Mouse (Mus musculus): ENCODE results near the gene Ptgis.

GRCm38 (mm10) chr2:167233771-167234170, 6.6 kb downstream of the Ptgis start:
- TF ChIP-seq CTCF (IDR thresholded peaks at IDR 0.05; ENCODE audit: control insufficient read depth, insufficient read depth, insufficient read length) (no peak), MAX (IDR thresholded peaks at IDR 0.05) (no peak), USF1 (IDR thresholded peaks at IDR 0.05; ENCODE audit: low read depth) (no peak), CEBPB (IDR thresholded peaks at IDR 0.05; ENCODE audit: low read depth) (no peak), MYOG (IDR thresholded peaks at IDR 0.05; ENCODE audit: control insufficient read depth, extremely low read depth, insufficient read length) (no peak)
